Mouse (Mus musculus): ENCODE measurements around the gene Clip2. TPM values are rescaled to one million over a fixed set of nuclear protein-coding genes. Genes with fewer than 3 reads are reported as not detected.

Clip2 gene
- polyA plus RNA-seq, 1 experiment from 2014 or later = 6.6 TPM

- H3K9ac ChIP-seq = no peak overlapping the region; the same call in 1 of the 2 replicates
- peaks cover 75% of the 10 kb centered on the region for H3K36me3 ChIP-seq (ENCODE audit: insufficient read depth)
- no peaks in the 10 kb centered on the region for H3K27me3 ChIP-seq (ENCODE audit: insufficient read depth, low read length)
- DNase-seq (peak; percentile 88), ATAC-seq (ENCODE audit: insufficient read depth) (peak; percentile 90)
- no peaks in the 10 kb centered on the region for H3K9me3 ChIP-seq (ENCODE audit: low read depth, low read length)
- H3K27ac ChIP-seq (ENCODE audit: low read depth) = no peak overlapping the region
- WGBS = 41% methylated on average over 5 of the region's 5 CpGs
- no peak overlapping the region for H3K4me2 ChIP-seq
- TF ChIP-seq CTCF (IDR thresholded peaks at IDR 0.05; ENCODE audit: low read depth) = no peak
- H3K4me3 ChIP-seq (ENCODE audit: low read depth, low read length) = no peak overlapping the region
- H3K4me1 ChIP-seq (ENCODE audit: insufficient read depth) = no peaks in the 10 kb centered on the region
These were observed 40.1 kb downstream of the Clip2 start for GRCm38 (mm10) chr5:134512086-134512485.

- Histone ChIP-seq H3K9ac (no peak overlapping the region), H3K27ac (ENCODE audit: low read depth) (no peak overlapping the region), H3K4me2 (no peak overlapping the region), H3K4me3 (ENCODE audit: low read depth, low read length) (no peak overlapping the region), H3K4me1 (ENCODE audit: insufficient read depth) (no peaks in the 10 kb centered on the region), H3K36me3 (ENCODE audit: insufficient read depth) (peaks cover 67% of the 10 kb centered on the region), H3K27me3 (ENCODE audit: insufficient read depth, low read length) (no peaks in the 10 kb centered on the region), H3K9me3 (ENCODE audit: low read depth, low read length) (no peaks in the 10 kb centered on the region)
- TF ChIP-seq CTCF (IDR thresholded peaks at IDR 0.05; ENCODE audit: low read depth) = no peak
- no peak for DNase-seq
- ATAC-seq (ENCODE audit: insufficient read depth) = no peak
- 82% methylated on average over 5 of the region's 5 CpGs for WGBS
These were observed 42.0 kb downstream of the Clip2 start for GRCm38 (mm10) chr5:134510266-134510665.

DNA sequence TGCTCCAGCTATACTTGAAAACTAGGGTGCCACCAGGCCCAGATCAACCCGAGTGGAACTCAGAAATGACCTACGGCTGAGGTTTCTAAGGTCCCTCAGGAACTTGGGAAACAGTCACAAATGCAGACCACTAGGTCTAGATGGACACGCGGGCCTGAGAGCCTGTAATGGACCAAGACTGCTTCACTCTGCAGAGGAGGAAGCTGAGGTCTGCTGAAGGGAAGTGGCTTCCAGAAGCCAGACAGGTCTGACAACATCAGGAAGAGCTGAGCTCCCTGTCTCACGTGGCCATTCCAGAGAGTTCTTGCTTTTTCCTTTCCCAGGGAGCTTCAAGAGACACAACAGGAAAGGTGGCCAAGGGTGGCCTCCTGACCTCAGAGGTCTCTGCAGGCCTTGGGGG lies 43.3 kb downstream of the Clip2 start:
- ATAC-seq (ENCODE audit: insufficient read depth) (no peak), DNase-seq (no peak)
- Histone ChIP-seq H3K9me3 (ENCODE audit: low read depth, low read length) (no peaks in the 10 kb centered on the region), H3K27ac (ENCODE audit: low read depth) (no peak overlapping the region), H3K27me3 (ENCODE audit: insufficient read depth, low read length) (no peaks in the 10 kb centered on the region), H3K4me3 (ENCODE audit: low read depth, low read length) (no peak overlapping the region), H3K4me1 (ENCODE audit: insufficient read depth) (no peaks in the 10 kb centered on the region), H3K36me3 (ENCODE audit: insufficient read depth) (peaks cover 57% of the 10 kb centered on the region), H3K4me2 (no peak overlapping the region), H3K9ac (no peak overlapping the region)
- no peak for TF ChIP-seq CTCF (IDR thresholded peaks at IDR 0.05; ENCODE audit: low read depth)
- 84% methylated on average over 5 of the region's 5 CpGs for WGBS

- peaks cover 54% of the 10 kb centered on the region for H3K36me3 ChIP-seq (ENCODE audit: insufficient read depth)
- no peak for ATAC-seq (ENCODE audit: insufficient read depth)
These were observed 44.3 kb downstream of the Clip2 start for GRCm38 (mm10) chr5:134507859-134508399.

DNA sequence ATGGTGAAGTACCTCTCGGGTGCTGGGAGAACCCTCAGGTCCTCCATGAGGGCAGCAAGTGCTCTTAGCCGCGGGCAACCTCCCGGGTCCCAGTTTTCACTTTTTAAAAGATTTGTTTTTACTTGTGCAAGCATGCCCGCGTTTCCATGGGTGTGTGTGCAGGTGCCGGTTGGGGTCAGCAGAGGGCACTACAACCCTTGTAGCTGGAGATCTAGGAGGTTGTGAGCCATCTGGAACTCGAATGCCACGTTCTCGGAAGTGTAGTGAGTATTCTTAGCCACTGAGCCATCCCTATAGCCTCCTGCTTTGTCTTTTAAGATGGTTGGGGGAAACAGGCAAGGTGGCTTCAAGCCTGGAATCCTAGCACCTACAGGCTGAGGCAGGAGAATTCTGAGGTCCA lies 44.9 kb downstream of the Clip2 start:
- Histone ChIP-seq H3K4me1 (ENCODE audit: insufficient read depth) (no peaks in the 10 kb centered on the region), H3K27me3 (ENCODE audit: insufficient read depth, low read length) (no peaks in the 10 kb centered on the region), H3K9me3 (ENCODE audit: low read depth, low read length) (no peaks in the 10 kb centered on the region), H3K9ac (no peak overlapping the region), H3K4me2 (no peak overlapping the region), H3K4me3 (ENCODE audit: low read depth, low read length) (no peak overlapping the region), H3K36me3 (ENCODE audit: insufficient read depth) (peaks cover 55% of the 10 kb centered on the region), H3K27ac (ENCODE audit: low read depth) (no peak overlapping the region)
- DNase-seq (peak; percentile 85), ATAC-seq (ENCODE audit: insufficient read depth) (no peak)
- WGBS = 26% methylated on average over 10 of the region's 10 CpGs
- peak; percentile 78 for TF ChIP-seq CTCF (IDR thresholded peaks at IDR 0.05; ENCODE audit: low read depth)

More at GRCm38 (mm10) chr5:134507859-134508399, 44.3 kb downstream of the Clip2 start:
- no peak overlapping the region for H3K4me2 ChIP-seq
- 73% methylated on average over 5 of the region's 5 CpGs for WGBS
- H3K9me3 ChIP-seq (ENCODE audit: low read depth, low read length) = no peaks in the 10 kb centered on the region
- no peak for TF ChIP-seq CTCF (IDR thresholded peaks at IDR 0.05; ENCODE audit: low read depth)
- H3K27ac ChIP-seq (ENCODE audit: low read depth) = no peak overlapping the region
- H3K4me1 ChIP-seq (ENCODE audit: insufficient read depth) = no peaks in the 10 kb centered on the region
- no peak overlapping the region for H3K4me3 ChIP-seq (ENCODE audit: low read depth, low read length)
- no peak for DNase-seq
- no peak overlapping the region for H3K9ac ChIP-seq
- no peaks in the 10 kb centered on the region for H3K27me3 ChIP-seq (ENCODE audit: insufficient read depth, low read length)

- no peaks in the 10 kb centered on the region for H3K27me3 ChIP-seq (ENCODE audit: insufficient read depth, low read length)
- peaks cover 58% of the 10 kb centered on the region for H3K36me3 ChIP-seq (ENCODE audit: insufficient read depth)
- 80% methylated on average over 9 of the region's 9 CpGs for WGBS
- H3K27ac ChIP-seq (ENCODE audit: low read depth) = no peak overlapping the region
- H3K9me3 ChIP-seq (ENCODE audit: low read depth, low read length) = no peaks in the 10 kb centered on the region
- no peak overlapping the region for H3K4me2 ChIP-seq
- DNase-seq (no peak), ATAC-seq (ENCODE audit: insufficient read depth) (no peak)
- TF ChIP-seq CTCF (IDR thresholded peaks at IDR 0.05; ENCODE audit: low read depth) = no peak
- no peaks in the 10 kb centered on the region for H3K4me1 ChIP-seq (ENCODE audit: insufficient read depth)
- no peak overlapping the region for H3K4me3 ChIP-seq (ENCODE audit: low read depth, low read length)
- H3K9ac ChIP-seq = no peak overlapping the region
These were observed 46.4 kb downstream of the Clip2 start for GRCm38 (mm10) chr5:134505810-134506292.

GRCm38 (mm10) chr5:134502591-134502990 lies 49.6 kb downstream of the Clip2 start:
- WGBS = 91% methylated on average over 18 of the region's 18 CpGs
- no peak for TF ChIP-seq CTCF (IDR thresholded peaks at IDR 0.05; ENCODE audit: low read depth)
- ATAC-seq (ENCODE audit: insufficient read depth) (no peak), DNase-seq (no peak)
- no peaks in the 10 kb centered on the region for H3K4me1 ChIP-seq (ENCODE audit: insufficient read depth)
- no peaks in the 10 kb centered on the region for H3K27me3 ChIP-seq (ENCODE audit: insufficient read depth, low read length)
- no peak overlapping the region for H3K27ac ChIP-seq (ENCODE audit: low read depth)
- no peak overlapping the region for H3K4me3 ChIP-seq (ENCODE audit: low read depth, low read length)
- peaks cover 58% of the 10 kb centered on the region for H3K36me3 ChIP-seq (ENCODE audit: insufficient read depth)
- H3K9me3 ChIP-seq (ENCODE audit: low read depth, low read length) = no peaks in the 10 kb centered on the region
- H3K9ac ChIP-seq = no peak overlapping the region
- H3K4me2 ChIP-seq = no peak overlapping the region

Measured in lung, embryonic 14.5 days (tissue).